Mouse (Mus musculus): Measurements from ENCODE around the gene Sla2. TPM values are rescaled to one million over a fixed set of nuclear protein-coding genes. Genes with fewer than 3 reads are reported as not detected.
"Not testable (repeated sequence)": the region's sequence is repeated elsewhere in the genome, so short reads cannot be mapped to it uniquely, and the experiment has no call there.

Gene Sla2
- total RNA-seq, 2 experiments from 2014 or later, result 0.57 to 0.92 TPM

DNA sequence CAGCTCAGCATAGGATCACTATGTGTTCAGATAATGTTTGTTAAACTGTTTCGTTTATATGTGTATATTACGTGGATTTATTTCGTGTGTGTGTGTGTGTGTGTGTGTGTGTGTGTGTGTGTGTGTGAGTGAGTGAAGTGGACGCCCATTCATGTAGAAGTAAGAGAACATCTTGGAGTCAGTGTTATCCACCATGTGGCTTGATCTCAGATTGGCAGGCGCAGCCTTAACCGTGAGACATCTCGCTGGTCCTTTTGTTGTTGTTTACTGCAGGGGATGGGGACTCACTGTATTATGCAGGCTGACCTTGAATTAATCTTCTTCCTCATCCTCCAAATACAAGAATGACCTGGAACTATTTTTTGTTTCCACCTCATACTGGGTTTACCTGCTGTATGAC, 17.4 kb downstream of the Sla2 start:
- no peak for ATAC-seq (replicated peaks; ENCODE audit: poor library complexity)

DNA sequence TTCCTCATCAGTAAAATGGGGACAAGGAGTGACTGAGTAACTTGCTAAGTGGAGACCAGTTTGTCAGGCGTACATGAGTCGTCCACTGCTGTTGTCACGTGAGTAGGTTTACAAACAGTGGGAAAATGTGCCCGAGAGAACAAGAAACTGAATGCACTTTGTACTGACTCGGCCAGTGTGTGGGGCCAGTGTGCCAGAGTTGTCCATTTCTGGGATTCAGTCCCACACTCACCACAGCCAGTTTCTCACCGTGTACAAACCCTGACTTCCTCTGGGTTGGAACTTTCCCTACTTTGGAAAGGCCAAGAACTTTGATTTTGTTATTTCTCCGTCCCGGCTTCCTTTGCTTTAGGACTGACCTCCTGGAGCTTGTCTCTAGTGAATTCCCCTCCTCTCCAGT, 18.0 kb downstream of the Sla2 start:
- no peak for ATAC-seq (replicated peaks; ENCODE audit: poor library complexity)

DNA sequence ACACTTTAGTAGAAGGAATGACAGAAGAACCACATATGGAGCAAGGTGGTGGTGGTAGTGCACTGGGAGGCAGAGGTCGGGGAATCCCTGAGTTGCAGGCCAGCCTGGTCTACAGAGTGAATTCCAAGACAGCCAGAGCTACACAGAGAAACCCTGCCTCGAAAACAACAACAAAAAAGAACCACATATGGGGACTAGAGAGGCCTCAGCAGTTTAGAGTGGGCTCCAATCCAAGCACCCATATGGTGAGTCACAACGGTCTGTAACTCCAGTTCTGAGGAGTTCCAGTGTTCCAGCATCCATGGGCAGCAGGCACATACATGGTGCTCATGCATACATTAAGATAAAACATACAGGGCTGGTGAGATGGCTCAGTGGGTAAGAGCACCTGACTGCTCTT, 22.5 kb downstream of the Sla2 start:
- no peak for ATAC-seq (replicated peaks; ENCODE audit: poor library complexity)

DNA sequence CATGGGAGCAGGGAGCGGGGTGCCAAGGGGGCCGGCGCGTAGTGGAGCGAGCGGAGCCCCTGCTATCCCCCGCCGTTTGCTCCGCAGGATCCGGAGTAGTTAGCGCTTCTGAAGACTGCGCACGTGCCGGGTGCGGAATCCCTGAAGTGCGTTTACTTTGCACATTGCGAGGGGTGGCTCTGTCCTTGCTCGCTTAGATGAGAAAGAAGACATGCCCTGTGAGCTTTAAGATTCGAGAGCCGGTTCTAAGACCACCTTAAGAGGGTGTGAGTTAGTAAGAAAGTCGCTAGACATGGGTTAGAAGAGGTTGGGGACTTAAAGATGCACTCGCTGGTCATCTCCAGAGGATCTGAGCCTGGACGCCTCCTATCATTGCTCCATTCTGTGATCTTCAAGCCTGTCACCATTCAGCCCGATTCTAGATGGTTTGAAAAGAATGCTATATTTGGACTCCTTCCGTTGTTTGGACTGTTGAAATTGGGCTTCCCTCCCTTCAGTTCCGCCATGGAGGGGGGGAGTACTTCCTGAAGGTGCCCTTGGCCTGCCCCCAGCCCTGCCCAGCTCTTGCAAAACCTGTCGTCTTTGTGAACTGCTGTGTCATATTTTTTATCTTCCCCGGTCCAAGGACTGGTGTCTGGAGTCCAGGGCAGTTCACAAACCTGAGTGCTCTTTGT, 23.4 kb downstream of the Sla2 start:
- peak; percentile 66 for ATAC-seq (replicated peaks; ENCODE audit: poor library complexity)

DNA sequence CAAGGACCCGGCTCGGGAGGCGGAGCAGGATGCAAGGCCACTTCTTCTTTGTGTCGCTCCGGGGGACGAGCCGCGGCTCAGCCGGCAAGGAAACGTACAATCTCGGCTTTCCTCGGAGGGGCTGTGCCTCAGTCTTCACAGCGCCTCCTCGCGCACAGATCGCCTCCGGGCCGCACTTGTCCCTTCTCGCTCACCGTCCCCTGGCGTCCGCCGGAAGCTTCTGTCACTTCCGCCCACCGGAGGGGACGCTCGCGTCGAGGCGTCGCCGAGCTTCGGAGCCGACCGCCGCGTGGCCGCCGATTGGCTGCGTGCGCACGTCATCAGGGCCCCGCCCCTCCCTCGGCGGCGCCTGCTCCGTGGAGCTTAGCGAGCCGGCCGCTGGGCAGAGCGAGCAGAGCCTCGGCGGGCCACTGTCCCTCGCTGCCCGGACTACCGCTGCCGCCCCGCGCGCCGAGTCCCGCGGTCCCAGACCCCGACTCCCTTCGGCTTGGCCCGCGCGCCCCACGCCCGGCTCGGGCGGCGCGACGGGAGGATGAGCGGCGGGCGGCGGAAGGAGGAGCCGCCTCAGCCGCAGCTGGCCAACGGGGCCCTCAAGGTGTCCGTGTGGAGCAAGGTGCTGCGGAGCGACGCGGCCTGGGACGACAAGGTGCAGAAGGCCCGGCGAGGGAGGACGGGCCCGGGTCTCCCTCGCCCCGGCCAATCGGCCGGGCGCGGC, 24.1 kb downstream of the Sla2 start, which contains the start of gene Rab5if:
Gene Rab5if (plus strand): TSS at position 357 of the 715 bp plus-strand sequence.
- ATAC-seq (replicated peaks; ENCODE audit: poor library complexity), result peak; percentile 90

DNA sequence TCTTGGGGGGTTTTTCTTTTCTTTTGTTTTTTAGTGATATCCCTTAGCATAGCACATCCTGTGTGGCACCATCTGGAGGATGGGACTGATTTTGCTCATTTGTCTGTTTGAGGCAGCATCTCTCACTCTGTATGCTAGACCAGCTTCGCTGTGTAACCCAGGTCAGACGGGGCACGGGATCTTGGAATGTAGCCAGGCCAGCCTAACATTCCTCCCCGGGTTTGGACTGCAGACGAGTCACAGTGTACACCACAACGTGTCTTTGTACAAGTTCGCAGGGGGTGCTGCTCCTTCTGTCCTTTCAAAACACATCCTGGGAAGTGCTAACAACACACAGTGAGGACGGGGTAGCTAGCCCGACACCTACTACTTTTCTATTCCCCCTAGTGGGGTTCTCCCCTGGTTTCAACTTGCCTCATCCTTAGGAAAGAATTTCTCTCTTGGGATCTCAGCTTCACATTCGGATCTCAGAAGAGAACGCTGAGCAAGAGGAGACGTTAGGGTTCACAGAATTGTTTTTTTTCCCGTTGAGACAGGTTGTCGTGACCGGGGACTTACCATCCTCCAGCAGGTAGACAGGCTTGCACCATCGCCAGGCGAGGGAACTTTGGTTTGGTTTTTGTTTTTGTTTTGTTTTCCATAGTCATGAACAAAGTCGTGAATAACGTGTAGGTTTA, 24.8 kb downstream of the Sla2 start:
- ATAC-seq (replicated peaks; ENCODE audit: poor library complexity), result no peak; the same call in 1 of the 2 replicates

DNA sequence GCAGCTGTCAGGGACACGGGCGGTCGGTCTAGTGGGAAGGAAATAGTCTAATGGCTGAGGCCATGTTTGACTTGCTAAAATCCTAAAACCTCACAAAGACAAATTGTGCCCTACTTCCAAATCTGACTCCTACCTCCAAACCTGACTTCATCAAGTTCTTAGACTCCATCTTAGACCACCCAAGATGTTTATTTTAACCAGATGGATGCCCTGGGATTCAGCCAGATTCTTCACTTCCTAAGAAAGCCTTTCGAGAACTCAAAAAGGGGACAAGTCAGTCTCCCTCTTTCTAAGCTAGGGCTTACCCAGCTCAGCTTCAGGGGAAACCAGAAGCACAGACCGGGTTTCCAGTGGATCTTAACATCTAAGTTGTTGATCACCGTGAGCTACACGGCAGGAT, 28.3 kb downstream of the Sla2 start:
- ATAC-seq (replicated peaks; ENCODE audit: poor library complexity), result no peak

DNA sequence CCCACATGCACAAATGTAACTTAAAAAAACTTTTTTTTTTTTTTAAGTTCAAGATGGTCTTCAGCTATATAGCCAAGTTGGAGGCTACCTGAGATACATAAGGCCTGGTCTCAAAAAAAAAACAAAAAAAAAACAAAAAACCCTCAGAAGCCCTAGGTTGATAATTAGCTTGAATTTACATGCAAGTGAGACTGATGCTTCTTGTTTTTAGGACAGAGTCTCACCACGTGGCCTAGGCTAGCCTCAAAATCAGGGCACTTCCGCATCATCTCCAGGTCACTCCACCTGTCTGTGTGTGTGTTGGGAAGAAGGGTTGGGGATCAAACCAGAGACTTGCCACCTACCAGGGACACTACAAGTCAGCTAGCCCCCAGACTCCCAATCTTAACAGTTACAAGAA, 29.2 kb downstream of the Sla2 start, which contains the start of gene 4930518I15Rik:
Gene 4930518I15Rik (minus strand): TSS at position 112 of the 400 bp plus-strand sequence.
- no peak for ATAC-seq (replicated peaks; ENCODE audit: poor library complexity)

DNA sequence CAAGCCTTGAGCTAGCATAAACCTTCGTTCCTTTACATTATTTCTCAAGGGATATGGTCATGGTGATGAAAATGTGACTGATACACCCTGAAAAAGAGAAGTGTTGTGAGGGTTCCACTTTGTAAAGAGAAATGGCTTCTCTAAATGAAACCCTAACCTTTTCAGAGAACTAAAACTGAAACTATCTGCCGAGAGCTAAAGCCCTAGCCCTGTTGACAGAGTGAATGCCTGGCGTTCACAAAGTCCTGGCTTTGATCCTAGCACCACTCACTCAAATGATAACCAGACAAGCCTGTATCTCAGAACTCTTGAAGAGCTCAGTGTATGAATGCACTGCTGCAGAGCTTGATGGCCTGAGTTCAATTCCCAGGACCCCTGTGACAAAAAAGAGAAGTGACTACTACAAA, 29.6 kb downstream of the Sla2 start:
- ATAC-seq (replicated peaks; ENCODE audit: poor library complexity), result peak; percentile 58

DNA sequence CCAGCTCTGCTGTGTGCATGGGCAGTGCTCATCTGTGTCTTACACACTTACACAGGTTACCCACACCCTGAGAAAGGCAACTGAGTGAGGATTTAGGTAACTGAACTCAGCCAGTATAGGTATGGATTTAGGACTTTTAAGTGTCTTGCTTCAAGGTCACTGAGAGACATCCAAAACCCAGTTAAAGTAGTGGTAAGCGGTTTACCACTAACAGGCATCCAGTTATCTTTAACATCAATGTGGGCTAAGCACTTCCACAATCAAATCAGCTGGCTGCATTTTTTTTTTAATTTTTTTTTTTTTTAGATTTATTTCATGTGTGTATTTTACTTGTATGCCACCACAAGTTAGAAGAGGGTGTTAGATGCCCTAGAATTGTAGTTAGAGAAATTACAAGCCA, 30.7 kb downstream of the Sla2 start:
- ATAC-seq (replicated peaks; ENCODE audit: poor library complexity), result no peak

DNA sequence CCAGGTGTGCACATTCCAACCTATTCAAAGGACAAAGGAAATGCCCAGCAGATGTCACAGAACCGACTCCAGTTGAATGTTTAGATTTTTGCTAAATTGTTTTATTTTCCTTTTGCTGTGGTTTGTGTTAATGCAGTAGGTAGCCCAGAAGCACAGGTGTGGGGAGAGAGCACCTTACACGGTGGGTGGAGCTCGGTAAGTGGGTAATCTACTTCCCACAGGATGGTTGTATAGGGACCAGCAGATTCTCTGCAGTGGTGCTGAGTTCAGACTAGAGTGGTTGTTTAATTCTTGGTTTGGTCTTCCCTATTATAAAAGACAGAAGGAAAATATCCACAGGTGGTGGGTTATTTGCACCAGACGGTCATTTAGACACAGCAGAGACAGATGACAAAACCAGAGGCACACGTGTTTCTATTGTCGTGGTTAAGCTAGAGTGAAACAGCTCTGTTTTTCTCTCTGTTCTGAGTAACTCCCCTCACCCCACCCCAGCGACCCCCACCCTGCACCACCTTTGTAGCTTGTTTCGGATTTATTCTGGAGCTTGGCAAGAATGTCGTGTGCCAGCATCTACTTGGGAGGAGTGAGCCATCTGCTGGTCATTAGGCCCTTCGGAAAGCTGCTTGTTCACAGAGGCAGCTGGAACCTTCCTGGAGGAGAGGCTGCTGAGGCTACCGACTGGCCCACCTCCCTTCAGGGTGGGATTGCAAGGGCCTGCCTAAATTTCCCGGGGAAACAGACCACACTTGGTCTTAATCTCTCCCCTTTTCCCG, 32.8 kb downstream of the Sla2 start:
- not testable (repeated sequence) for ATAC-seq (replicated peaks; ENCODE audit: poor library complexity)

DNA sequence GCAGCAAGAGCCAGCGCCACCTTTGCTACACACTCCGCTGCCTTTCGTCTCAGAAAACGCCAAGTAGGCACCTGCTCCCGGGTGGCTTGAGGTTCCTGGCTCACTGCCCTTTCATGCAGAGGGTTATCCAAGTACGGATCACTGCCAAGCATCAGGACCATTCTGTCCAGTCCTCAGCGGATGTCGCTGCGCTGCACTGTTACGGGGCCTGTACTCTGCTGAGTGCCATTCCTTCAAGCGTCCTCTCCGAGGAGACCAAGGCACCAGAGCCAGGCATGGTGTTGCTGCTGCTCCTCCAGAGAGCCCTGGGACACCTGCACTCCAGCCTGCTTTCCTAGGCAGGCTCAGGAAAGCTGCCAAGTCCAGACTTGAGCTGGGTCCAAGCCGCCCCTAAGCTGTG, 33.4 kb downstream of the Sla2 start:
- ATAC-seq (replicated peaks; ENCODE audit: poor library complexity), result not testable (repeated sequence)

DNA sequence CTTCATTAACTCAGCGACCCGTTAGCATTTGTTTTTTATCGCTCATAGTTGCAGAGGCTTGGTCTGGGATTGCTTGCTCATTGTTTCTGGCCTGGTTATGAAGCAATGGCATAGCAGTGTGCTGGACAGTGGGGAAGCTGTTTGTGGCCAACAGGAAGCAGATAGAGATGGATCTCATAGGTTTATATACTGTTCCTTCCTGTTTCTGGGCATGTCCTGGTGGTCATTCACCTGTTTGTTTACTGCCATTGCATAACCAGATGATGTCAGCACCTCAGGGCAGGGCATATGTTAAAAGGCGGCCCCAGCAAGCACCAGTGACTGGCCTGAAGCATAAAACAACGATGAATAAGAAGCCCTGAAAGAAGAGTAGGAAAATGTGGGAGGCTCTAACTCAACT, 36.5 kb downstream of the Sla2 start:
- ATAC-seq (replicated peaks; ENCODE audit: poor library complexity), result peak; percentile 46

DNA sequence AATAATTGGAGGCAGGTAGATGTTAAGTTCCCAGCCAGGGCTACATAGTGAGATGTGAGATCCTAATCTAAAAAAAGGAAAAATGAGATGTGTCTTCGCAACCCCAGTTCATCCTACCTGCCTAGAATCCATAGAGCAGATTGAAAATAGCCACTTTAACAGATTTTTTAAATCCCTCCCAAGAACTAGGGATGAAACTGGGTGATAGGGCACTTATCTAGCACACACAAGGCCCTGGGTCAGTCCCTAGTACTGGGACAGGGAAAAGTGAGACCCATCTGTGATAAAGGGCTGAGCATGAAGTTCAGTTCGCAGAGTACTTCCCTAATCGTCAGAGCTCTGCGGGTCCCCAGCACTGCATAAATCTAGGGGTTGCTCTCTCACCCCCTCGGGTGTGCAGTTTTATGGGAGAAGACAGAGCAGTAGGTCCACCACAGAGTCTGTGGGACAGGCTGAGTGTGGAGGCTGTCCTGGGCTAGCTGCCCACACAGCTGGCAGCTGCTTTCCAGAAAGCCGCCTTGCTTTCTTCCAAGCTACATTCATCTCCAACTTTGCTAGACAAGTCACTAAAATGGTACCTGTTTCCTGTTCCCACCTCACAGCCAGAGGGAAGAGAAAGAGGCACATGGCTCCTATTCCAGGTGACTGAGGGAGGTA, 38.3 kb downstream of the Sla2 start:
- ATAC-seq (replicated peaks; ENCODE audit: poor library complexity), result no peak

DNA sequence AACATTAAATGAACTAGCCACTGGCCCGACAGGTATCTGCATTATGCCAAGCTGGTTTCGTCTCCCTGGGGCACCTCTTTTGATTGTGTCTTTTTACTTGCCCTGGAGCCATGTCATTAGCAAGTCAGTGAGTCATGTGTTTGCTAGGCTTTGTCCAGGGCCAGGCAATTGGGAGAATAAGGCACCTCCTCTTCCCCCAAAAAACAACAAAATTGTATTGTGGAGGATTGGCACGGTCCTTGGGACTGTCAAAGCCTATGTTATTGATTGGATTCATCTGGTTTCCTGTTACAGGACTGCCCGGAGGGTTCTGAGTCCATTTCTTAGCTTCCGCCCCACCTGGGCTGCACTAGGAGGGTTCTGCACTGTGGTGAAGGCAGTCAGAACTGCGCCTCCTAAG, 39.3 kb downstream of the Sla2 start:
- no peak for ATAC-seq (replicated peaks; ENCODE audit: poor library complexity)

DNA sequence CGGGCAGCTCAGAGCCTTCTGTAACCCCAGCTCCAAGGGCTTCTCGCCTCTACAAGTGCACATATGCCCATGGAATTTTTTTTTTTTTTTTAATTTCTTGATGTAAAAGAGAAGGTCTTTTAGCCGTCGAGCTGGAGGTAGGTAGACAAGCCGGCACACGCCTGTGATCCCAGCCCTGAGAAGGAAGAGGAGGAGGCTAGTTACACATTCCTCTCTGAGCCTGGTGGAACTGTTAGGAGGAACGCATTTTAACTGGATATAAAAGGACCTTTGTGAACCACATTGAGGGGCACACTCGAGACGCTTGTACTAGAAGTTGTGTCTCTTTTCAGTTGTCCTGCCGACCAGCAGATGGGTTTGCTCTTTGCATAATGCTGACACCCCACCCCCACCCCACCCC, 42.3 kb downstream of the Sla2 start:
- no peak for ATAC-seq (replicated peaks; ENCODE audit: poor library complexity)

DNA sequence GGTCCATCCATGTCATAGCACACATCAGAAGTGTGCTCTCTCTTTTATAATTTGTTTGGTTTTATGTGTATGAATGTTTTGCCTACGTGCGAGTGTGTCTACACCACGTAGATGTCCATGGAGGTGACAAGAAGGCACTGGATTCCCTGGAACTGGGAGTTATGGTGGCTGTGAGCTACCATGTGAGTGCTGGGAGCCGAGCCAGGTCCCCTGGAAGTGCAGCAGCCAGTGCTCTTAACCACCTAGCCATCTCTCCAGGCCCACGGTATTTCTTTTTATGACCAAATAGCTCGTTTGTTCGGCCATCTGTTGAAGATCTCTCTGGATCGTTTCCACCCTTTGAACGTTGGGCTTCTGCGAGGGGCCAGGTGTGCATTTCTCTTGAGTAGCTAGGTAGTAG, 43.7 kb downstream of the Sla2 start:
- no peak for ATAC-seq (replicated peaks; ENCODE audit: poor library complexity)

DNA sequence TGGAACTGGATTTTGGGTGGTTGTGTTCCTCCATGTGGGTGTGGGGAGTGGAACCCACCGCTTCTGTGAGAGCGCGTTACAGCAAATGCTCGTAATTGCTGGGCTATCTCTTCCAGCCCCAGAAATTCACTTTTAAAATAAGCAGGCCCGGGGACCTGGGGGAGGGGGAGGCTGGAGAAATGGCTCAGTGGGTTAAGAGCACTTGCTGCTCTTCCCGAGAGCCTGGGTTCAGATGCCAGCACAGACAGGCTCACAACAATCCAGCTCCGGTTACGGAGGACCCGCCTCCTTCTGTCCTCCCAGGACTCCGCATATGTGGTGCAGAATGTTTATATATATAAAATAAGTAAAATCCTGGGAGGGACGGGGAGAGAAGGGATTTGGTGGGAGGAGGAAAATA, 44.3 kb downstream of the Sla2 start:
- no peak for ATAC-seq (replicated peaks; ENCODE audit: poor library complexity)

DNA sequence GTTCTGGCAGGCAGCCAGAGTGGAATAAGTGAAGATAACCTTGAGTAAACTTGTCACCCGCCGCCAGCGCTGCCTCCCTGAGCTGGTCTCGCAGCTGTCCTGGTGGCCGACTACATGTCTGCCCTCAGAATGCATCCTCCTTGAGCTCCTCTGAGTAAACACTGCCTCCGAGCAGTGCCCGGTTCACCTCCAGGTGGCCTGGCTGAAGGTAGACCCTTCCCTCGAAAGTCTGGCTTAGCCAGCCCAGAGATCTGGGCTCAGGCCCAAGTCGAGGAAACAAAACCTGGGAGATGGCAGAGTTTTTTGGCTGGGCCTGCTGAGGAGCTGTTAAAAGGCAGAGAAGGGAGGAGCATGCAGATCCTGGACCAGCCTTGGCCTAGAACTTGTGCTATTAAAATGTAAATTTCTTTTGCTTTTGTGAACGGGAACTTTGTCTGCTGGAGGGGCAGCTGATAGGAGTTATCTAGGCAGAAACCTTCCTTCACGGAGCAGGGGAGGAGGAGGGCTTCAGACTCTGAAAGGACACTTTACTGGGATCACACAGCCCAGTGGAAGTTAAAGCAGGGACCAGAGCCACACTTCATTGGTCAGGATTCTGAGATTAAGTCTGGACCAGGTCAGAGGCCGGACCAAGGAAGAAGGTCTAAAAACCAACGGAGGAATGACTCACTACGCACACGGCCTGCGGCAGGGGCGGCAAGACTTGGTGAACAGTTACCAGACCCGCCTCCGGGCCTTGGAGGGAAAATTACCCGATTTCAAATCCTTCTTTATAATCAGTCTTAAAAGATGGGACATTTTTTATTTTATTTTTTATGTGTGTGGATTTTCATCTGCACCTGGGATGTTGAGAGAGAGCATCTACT, 44.9 kb downstream of the Sla2 start:
- ATAC-seq (replicated peaks; ENCODE audit: poor library complexity), result peak; percentile 50
